Mouse (Mus musculus): Measurements from ENCODE around the gene Prkch. TPM values are rescaled to one million over a fixed set of nuclear protein-coding genes. Genes with fewer than 3 reads are reported as not detected.

Prkch gene
- polyA plus RNA-seq, 1 experiment from 2014 or later: 4.7 TPM

DNA sequence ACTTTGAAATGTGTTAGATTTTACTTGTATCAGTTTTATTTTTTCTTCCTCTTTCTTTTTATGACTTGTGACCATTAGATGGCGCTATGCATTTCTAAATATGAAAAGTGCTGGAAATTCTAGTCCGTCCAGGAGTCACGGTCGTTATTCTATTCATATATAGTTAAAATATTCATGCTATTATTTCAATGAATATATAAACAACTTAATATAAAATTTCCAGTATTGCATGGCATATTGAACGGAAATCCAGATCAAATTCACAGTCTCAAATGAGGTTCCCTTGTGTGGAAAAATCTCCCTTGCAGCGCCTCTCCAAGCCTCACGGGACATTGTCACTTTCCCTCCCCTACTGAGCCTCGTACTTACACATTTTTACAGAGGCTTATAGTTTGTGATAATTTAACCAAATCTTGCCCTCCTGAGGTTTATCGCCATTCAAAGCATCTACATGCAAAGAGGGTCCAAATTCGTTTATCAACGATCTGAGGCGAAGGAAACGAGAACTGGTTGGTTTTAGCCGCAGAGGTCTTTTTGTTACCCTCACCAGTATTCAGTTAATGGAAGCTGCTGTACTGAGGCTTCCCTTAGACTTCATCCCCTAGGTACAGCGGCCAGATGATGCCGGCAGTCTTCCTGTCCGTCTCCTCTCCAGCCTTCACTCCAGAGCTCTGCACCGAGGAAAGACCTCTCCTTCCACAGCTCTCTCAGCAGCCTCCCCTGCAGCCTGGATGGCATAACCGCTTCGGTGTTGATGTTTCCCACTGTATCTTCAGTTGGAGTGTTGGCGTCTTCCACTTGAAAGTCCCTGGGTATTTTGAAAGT is 19.6 kb upstream of the Prkch start:
- DNase-seq (ENCODE audit: low spot score) (peak; percentile 84), ATAC-seq (peak; percentile 58; the same call in 1 of the 2 replicates)
- Histone ChIP-seq H3K9me3 (replicated peaks; ENCODE audit: control insufficient read depth, low read length) (no peaks in the 10 kb centered on the region), H3K27me3 (replicated peaks; ENCODE audit: control insufficient read depth, insufficient read depth, low read length) (no peaks in the 10 kb centered on the region), H3K4me1 (ENCODE audit: control insufficient read depth, insufficient read depth, low read length) (no peaks in the 10 kb centered on the region), H3K36me3 (ENCODE audit: control insufficient read depth, insufficient read depth, low read length) (no peaks in the 10 kb centered on the region), H3K27ac (ENCODE audit: low read depth, low read length) (no peak overlapping the region), H3K9ac (ENCODE audit: low read length) (peak overlapping the region; percentile 55), H3K4me3 (ENCODE audit: low read depth, low read length) (peak overlapping the region; percentile 27), H3K4me2 (ENCODE audit: low read length) (peak overlapping the region; percentile 61)
- WGBS: 22% methylated on average over 21 of the region's 21 CpGs

DNA sequence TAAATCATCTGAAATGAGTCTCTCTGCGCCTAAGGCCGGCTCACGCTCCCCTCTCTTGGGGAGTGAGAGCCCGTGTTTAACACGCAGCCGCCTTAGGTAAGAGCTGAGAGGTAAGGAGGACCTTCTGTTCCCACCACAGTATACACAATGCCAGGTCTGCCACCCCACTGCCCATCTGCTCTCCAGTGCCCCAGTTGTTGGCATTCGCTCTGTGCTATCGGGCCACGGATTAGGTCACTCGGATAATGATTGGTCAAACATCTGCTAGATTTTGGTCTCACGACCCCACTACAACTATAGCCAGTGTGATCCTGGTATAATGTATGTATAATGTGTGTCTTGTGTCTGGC is 19.0 kb upstream of the Prkch start:
- DNase-seq (ENCODE audit: low spot score) (no peak), ATAC-seq (peak; percentile 37; the same call in 1 of the 2 replicates)
- no peaks in the 10 kb centered on the region for H3K9me3 ChIP-seq (replicated peaks; ENCODE audit: control insufficient read depth, low read length)
- peak overlapping the region; percentile 55 for H3K9ac ChIP-seq (ENCODE audit: low read length)
- 67% methylated on average over 11 of the region's 11 CpGs for WGBS
- H3K4me1 ChIP-seq (ENCODE audit: control insufficient read depth, insufficient read depth, low read length): no peaks in the 10 kb centered on the region
- peak overlapping the region; percentile 27 for H3K4me3 ChIP-seq (ENCODE audit: low read depth, low read length)
- peak overlapping the region; percentile 61 for H3K4me2 ChIP-seq (ENCODE audit: low read length)
- no peaks in the 10 kb centered on the region for H3K27me3 ChIP-seq (replicated peaks; ENCODE audit: control insufficient read depth, insufficient read depth, low read length)
- H3K27ac ChIP-seq (ENCODE audit: low read depth, low read length): no peak overlapping the region
- H3K36me3 ChIP-seq (ENCODE audit: control insufficient read depth, insufficient read depth, low read length): no peaks in the 10 kb centered on the region

DNA sequence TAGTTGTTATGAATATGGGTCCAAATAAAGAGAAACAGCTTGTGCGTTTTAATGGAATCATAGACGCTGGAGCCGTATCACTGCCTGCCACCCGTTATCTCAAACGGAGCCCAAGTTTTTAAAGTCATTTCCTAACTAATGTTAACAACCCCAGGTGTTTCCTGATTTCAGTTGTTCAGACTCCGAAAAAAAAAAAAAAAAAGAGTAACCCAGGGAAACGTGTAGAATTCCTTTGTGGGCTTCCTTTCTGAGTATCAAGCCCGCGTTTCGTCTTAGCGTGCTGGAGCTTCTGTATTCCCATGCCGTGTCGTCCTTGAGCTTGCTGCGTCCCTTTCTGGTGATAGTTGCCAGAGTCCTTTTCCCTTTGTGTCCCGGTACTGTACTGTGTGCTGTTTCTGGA is 10.0 kb upstream of the Prkch start:
- Histone ChIP-seq H3K27me3 (replicated peaks; ENCODE audit: control insufficient read depth, insufficient read depth, low read length) (no peaks in the 10 kb centered on the region), H3K4me3 (ENCODE audit: low read depth, low read length) (no peak overlapping the region), H3K9ac (ENCODE audit: low read length) (no peak overlapping the region), H3K36me3 (ENCODE audit: control insufficient read depth, insufficient read depth, low read length) (no peaks in the 10 kb centered on the region), H3K9me3 (replicated peaks; ENCODE audit: control insufficient read depth, low read length) (no peaks in the 10 kb centered on the region), H3K4me2 (ENCODE audit: low read length) (no peak overlapping the region), H3K4me1 (ENCODE audit: control insufficient read depth, insufficient read depth, low read length) (no peaks in the 10 kb centered on the region), H3K27ac (ENCODE audit: low read depth, low read length) (no peak overlapping the region)
- ATAC-seq (no peak), DNase-seq (ENCODE audit: low spot score) (no peak)
- 83% methylated on average over 15 of the region's 15 CpGs for WGBS

DNA sequence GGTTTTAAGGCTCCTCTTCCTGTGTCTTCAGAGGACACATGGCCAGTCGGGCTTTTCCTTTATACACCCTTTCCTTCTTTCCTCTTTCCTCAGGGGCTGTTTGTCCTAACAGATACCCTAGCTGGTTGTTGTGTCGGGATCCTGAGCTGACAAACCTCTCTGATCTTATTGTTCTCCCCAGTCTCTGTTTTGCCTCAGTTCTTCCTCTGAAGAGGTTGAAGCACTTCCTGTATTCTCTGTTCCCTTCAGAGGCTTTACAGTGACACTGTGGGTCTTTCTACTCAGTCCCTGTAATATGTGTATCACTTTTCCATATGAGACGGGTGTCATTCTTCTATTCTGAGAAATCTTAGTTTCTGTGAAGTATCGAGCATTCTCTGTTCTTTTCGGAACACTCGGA is 6.5 kb upstream of the Prkch start:
- ATAC-seq (no peak), DNase-seq (ENCODE audit: low spot score) (no peak)
- H3K27me3 ChIP-seq (replicated peaks; ENCODE audit: control insufficient read depth, insufficient read depth, low read length): no peaks in the 10 kb centered on the region
- no peak overlapping the region for H3K4me3 ChIP-seq (ENCODE audit: low read depth, low read length)
- H3K9me3 ChIP-seq (replicated peaks; ENCODE audit: control insufficient read depth, low read length): no peaks in the 10 kb centered on the region
- H3K9ac ChIP-seq (ENCODE audit: low read length): no peak overlapping the region
- WGBS: 78% methylated on average over 6 of the region's 6 CpGs
- no peak overlapping the region for H3K4me2 ChIP-seq (ENCODE audit: low read length)
- no peaks in the 10 kb centered on the region for H3K36me3 ChIP-seq (ENCODE audit: control insufficient read depth, insufficient read depth, low read length)
- H3K27ac ChIP-seq (ENCODE audit: low read depth, low read length): no peak overlapping the region
- H3K4me1 ChIP-seq (ENCODE audit: control insufficient read depth, insufficient read depth, low read length): no peaks in the 10 kb centered on the region

DNA sequence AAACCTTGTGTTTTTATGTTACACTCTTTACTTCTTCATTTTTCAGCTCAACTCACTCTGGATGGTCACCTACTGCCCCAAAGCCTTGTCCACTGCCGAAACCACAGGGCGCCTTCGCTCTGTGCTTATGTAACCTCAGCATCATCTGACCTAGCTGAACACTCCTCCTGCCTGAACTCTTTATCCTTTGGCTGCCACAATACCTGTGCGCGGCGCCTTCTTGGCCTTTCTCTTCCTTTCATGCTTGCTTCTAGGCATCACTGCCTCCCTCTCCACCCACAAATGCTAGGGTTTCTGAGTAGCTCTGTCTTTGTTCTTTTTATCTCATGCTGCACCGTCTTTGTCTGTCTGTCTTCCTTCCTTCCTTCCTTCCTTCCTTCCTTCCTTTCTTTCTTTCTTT is 3.8 kb upstream of the Prkch start:
- H3K27me3 ChIP-seq (replicated peaks; ENCODE audit: control insufficient read depth, insufficient read depth, low read length): peaks cover 5% of the 10 kb centered on the region
- 83% methylated on average over 7 of the region's 7 CpGs for WGBS
- no peaks in the 10 kb centered on the region for H3K36me3 ChIP-seq (ENCODE audit: control insufficient read depth, insufficient read depth, low read length)
- no peaks in the 10 kb centered on the region; the same call in 1 of the 2 replicates for H3K4me1 ChIP-seq (ENCODE audit: control insufficient read depth, insufficient read depth, low read length)
- no peaks in the 10 kb centered on the region for H3K9me3 ChIP-seq (replicated peaks; ENCODE audit: control insufficient read depth, low read length)
- no peak overlapping the region for H3K4me3 ChIP-seq (ENCODE audit: low read depth, low read length)
- no peak for ATAC-seq
- DNase-seq (ENCODE audit: low spot score): no peak
- H3K4me2 ChIP-seq (ENCODE audit: low read length): no peak overlapping the region
- H3K9ac ChIP-seq (ENCODE audit: low read length): no peak overlapping the region
- no peak overlapping the region for H3K27ac ChIP-seq (ENCODE audit: low read depth, low read length)

DNA sequence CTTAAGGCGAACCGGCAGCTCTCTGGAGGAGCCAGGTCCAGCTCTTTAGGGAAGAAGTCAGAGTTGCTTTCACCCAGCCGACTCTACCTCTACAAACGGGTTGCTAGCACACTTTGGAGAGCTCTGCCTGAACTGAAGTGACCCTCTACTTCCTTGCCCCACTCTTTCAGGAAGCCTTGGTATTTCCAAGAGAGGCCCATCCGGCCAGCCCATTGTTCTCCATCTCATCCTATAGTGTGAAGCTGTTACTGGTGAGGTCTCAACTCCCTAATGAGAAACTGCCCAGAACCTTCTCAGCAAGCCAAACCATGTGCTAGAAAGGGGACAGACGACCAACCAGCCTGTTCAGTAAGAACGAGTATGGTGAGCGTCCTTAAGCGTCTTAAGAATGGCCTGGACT is 1.3 kb upstream of the Prkch start:
- Histone ChIP-seq H3K27ac (ENCODE audit: low read depth, low read length) (no peak overlapping the region), H3K36me3 (ENCODE audit: control insufficient read depth, insufficient read depth, low read length) (no peaks in the 10 kb centered on the region), H3K27me3 (replicated peaks; ENCODE audit: control insufficient read depth, insufficient read depth, low read length) (peaks cover 15% of the 10 kb centered on the region), H3K9ac (ENCODE audit: low read length) (no peak overlapping the region), H3K4me2 (ENCODE audit: low read length) (no peak overlapping the region), H3K4me3 (ENCODE audit: low read depth, low read length) (no peak overlapping the region), H3K4me1 (ENCODE audit: control insufficient read depth, insufficient read depth, low read length) (no peaks in the 10 kb centered on the region; the same call in 1 of the 2 replicates), H3K9me3 (replicated peaks; ENCODE audit: control insufficient read depth, low read length) (no peaks in the 10 kb centered on the region)
- DNase-seq (ENCODE audit: low spot score): no peak
- ATAC-seq: no peak
- WGBS: 82% methylated on average over 9 of the region's 9 CpGs

DNA sequence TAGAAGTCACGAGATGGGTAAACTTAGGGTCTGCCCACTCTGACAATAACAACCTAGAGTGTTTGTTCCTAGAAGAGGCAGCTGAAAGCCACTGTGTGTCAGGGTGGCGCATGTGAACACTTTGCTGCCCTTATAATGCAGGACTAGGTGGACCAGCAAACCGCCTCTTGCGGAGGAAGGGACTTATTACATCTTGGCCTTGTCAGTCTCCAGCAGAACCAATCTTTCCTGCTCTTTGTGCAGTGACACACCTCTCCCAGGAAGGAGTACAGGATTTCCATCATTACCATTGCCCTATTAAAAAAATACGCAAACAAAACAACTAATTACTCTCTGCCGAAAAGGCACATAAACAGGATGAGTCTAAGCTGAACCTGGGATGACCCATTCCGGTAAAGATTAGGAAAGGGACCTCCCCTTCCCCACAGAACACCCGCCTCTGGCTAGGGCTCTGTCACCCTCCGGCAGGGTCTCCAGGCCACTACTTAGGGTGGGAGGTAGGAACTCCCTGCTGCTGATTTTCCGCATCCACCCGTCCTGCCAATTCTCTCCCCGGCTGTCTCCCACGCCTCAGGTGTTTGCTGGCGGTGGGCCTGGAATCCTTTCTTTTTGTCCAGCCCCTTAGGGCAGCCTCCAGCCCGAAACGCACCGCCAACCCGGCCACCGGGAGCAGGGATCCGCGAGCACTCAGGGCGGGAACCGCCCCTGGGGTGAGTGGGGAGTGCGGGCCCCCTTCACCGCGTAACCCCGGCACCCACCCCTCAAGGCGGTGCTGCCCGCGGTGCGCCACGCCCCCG is 585 bp upstream of the Prkch start:
- ATAC-seq: peak; percentile 50
- H3K9ac ChIP-seq (ENCODE audit: low read length): peak overlapping the region; percentile 78
- DNase-seq (ENCODE audit: low spot score): peak; percentile 41
- WGBS: 3% methylated on average over 33 of the region's 33 CpGs
- H3K4me1 ChIP-seq (ENCODE audit: control insufficient read depth, insufficient read depth, low read length): no peaks in the 10 kb centered on the region; the same call in 1 of the 2 replicates
- no peaks in the 10 kb centered on the region for H3K9me3 ChIP-seq (replicated peaks; ENCODE audit: control insufficient read depth, low read length)
- H3K36me3 ChIP-seq (ENCODE audit: control insufficient read depth, insufficient read depth, low read length): no peaks in the 10 kb centered on the region
- peak overlapping the region; percentile 60 for H3K4me3 ChIP-seq (ENCODE audit: low read depth, low read length)
- peak overlapping the region; percentile 94 for H3K4me2 ChIP-seq (ENCODE audit: low read length)
- peaks cover 15% of the 10 kb centered on the region for H3K27me3 ChIP-seq (replicated peaks; ENCODE audit: control insufficient read depth, insufficient read depth, low read length)
- peak overlapping the region; percentile 39; the same call in 1 of the 2 replicates for H3K27ac ChIP-seq (ENCODE audit: low read depth, low read length)

DNA sequence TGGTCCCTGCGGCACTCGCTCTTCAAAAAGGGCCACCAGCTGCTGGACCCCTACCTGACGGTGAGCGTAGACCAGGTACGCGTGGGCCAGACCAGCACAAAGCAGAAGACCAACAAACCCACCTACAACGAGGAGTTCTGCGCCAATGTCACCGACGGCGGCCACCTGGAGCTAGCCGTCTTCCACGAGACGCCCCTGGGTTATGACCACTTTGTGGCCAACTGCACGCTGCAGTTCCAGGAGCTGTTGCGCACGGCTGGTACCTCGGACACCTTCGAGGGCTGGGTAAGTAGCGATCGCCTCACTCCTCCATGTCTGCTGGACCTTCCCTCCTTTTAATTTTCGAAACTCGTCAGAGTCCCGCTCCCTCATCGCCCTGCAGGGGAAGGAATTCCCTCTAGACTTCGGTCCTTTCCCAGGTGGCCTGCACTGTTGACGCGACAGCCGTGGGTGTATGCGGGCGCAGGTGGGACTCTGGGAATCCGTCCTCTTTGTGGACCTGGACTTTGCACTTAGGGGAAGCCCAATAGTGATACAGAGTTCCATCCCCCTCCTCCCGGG is 725 bp downstream of the Prkch start:
- WGBS: under 1% methylated on average over 33 of the region's 33 CpGs
- Histone ChIP-seq H3K4me1 (ENCODE audit: control insufficient read depth, insufficient read depth, low read length) (no peaks in the 10 kb centered on the region; the same call in 1 of the 2 replicates), H3K4me3 (ENCODE audit: low read depth, low read length) (peak overlapping the region; percentile 60), H3K4me2 (ENCODE audit: low read length) (peak overlapping the region; percentile 94), H3K9me3 (replicated peaks; ENCODE audit: control insufficient read depth, low read length) (no peaks in the 10 kb centered on the region), H3K27ac (ENCODE audit: low read depth, low read length) (no peak overlapping the region), H3K27me3 (replicated peaks; ENCODE audit: control insufficient read depth, insufficient read depth, low read length) (peaks cover 15% of the 10 kb centered on the region), H3K36me3 (ENCODE audit: control insufficient read depth, insufficient read depth, low read length) (no peaks in the 10 kb centered on the region), H3K9ac (ENCODE audit: low read length) (peak overlapping the region; percentile 78)
- ATAC-seq (peak; percentile 49), DNase-seq (ENCODE audit: low spot score) (peak; percentile 6)
